Mouse (Mus musculus): Measurements from ENCODE around the gene 6720489N17Rik.
"Not testable (repeated sequence)": the region's sequence is repeated elsewhere in the genome, so short reads cannot be mapped to it uniquely, and the experiment has no call there.

- not testable (repeated sequence) for TF ChIP-seq CTCF (conservative IDR thresholded peaks at IDR 0.05; ENCODE audit: insufficient read depth, insufficient read length, low read depth, low read length); POLR2A (IDR thresholded peaks at IDR 0.05; ENCODE audit: low read depth, low read length)
Measured at GRCm38 (mm10) chr13:62623577-62624276, at the start of gene 6720489N17Rik.

Measured in kidney, adult 2 months (tissue).